Mouse (Mus musculus) limb, embryonic 15.5 days (tissue): ENCODE data around the gene Bex1. TPM values are rescaled to one million over a fixed set of nuclear protein-coding genes. Genes with fewer than 3 reads are reported as not detected.
A peak's percentile ranks its signal among the peaks of the same experiment; 100 is the strongest.

Experiments used
- ATAC-seq: fragments of 200-750 bp; cut with Nextera tagmentation; 2 replicates; pipeline ENCODE4 v1.8.0; 2017; ENCODE audit warnings: low read depth, moderate TSS enrichment; ENCODE audit not compliant: insufficient number of reproducible peaks, low FRiP score, low TSS enrichment
- H3K27ac ChIP-seq: fragments of 300-500 bp; sonication (generic); 2 replicates; pipeline ENCODE4 v1.5.1; 2015; ENCODE audit warnings: moderate library complexity, mild to moderate bottlenecking, inconsistent platforms
- H3K27me3 ChIP-seq: fragments of 300-500 bp; sonication (generic); 2 replicates; pipeline ENCODE4 v1.6.1; 2015; ENCODE audit warnings: inconsistent platforms
- H3K36me3 ChIP-seq: fragments of 300-500 bp; sonication (generic); 2 replicates; pipeline ENCODE4 v1.6.1; 2015; ENCODE audit warnings: inconsistent platforms
- H3K4me1 ChIP-seq: fragments of 300-500 bp; sonication (generic); 2 replicates; pipeline ENCODE4 v1.6.1; 2015; ENCODE audit warnings: inconsistent platforms
- H3K4me2 ChIP-seq: fragments of 300-500 bp; sonication (generic); 2 replicates; pipeline ENCODE4 v1.6.1; 2015; ENCODE audit warnings: mild to moderate bottlenecking, inconsistent platforms
- H3K4me3 ChIP-seq: fragments of 300-500 bp; sonication (generic); 2 replicates; pipeline ENCODE4 v1.5.1; 2015; ENCODE audit warnings: mild to moderate bottlenecking, inconsistent platforms
- H3K9ac ChIP-seq: fragments of 300-500 bp; sonication (generic); 2 replicates; pipeline ENCODE4 v1.6.1; 2015; ENCODE audit warnings: inconsistent platforms
- H3K9me3 ChIP-seq: fragments of 300-500 bp; sonication (generic); 2 replicates; pipeline ENCODE4 v1.6.1; 2016; ENCODE audit warnings: inconsistent platforms
- WGBS: fragments of 180-500 bp; shearing (Covaris S2); methylation state at CpG from one replicate; pipeline ENCODE4 v1.1.7; 2015; 5-methylcytosine and 5-hydroxymethylcytosine counted together
- microRNA-seq: library from miRNA; unstranded; fragments of <30 nt; microRNA quantifications from one replicate; pipeline ENCODE4, GENCODE M21; 2016
- polyA plus RNA-seq: library from polyadenylated mRNA; unstranded; fragments of >200 nt; fragmentation: Nextera tagmentation; extraction: Ambion mirVana; gene quantifications from 2 replicates; pipeline ENCODE4 v1.2.1, GENCODE M21; 2015

Gene Bex1
- polyA plus RNA-seq, 1 experiment from 2014 or later, result 79.3 TPM

DNA sequence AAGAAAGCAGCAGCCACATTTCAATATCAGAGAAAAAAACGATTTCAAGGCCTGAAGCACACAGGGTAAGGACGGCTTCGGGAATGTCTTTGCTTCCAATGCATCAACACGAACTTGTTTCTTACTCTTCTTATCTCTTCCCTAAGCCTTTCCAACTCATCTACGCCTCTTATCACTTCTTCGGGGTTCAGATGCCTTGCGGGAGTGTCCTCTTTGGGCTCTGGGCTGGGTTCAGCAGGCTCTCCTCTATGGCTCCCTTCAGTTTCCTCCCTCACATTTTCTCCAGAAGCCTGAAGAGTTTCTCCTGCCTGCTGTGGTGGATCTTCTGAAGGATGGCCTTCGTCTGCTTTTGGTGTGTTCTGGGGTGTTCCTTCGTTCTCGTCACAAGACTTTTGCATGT lies 44.7 kb downstream of the Bex1 start:
- 65% methylated on average over 10 of the region's 10 CpGs for WGBS
- H3K4me3 ChIP-seq, result peak overlapping the region; percentile 52
- H3K4me2 ChIP-seq, result peak overlapping the region; percentile 41
- 0 out of 2 replicates have a peak, but pooled peaks cover 2% of the 10 kb centered on the region for H3K4me1 ChIP-seq
- no peak overlapping the region for H3K9ac ChIP-seq
- H3K27me3 ChIP-seq, result 0 out of 2 replicates have a peak, but pooled peaks cover 4% of the 10 kb centered on the region
- H3K9me3 ChIP-seq, result no peaks in the 10 kb centered on the region
- H3K27ac ChIP-seq, result 0 out of 2 replicates have a peak overlapping the region, but pooled peaks have one; percentile 17
- H3K36me3 ChIP-seq, result no peaks in the 10 kb centered on the region
- no peak for ATAC-seq

Small RNA genes lying within 50 kb of the gene (microRNA-seq; reads per million reads assigned to microRNA genes)
- not detected for gene Mir6383

Other genes with a start within 250 kb of the Bex1 start
- 52.1 and 54.1 TPM in 2 replicates for gene Arxes2, start 221.7 kb downstream of the Bex1 start, polyA plus RNA-seq
- gene Arxes1, start 182.1 kb downstream of the Bex1 start, polyA plus RNA-seq, result 25.9 and 27.6 TPM in 2 replicates
- gene Bex2, start 147.3 kb downstream of the Bex1 start, polyA plus RNA-seq, result 51.8 and 52.5 TPM in 2 replicates
- gene Nxf3, start 130.3 kb downstream of the Bex1 start, polyA plus RNA-seq, result not detected in 2 replicates
- gene Bex4, start 76.5 kb downstream of the Bex1 start, polyA plus RNA-seq, result 24.5 and 32.2 TPM in 2 replicates
- 206 and 225 TPM in 2 replicates for gene Tceal8, start 43.2 kb downstream of the Bex1 start, polyA plus RNA-seq
- 10.2 and 13.7 TPM in 2 replicates for gene Tceal5, start 11.6 kb downstream of the Bex1 start, polyA plus RNA-seq
- 99.1 and 272 TPM in 2 replicates for gene Tceal7, start 734 bp downstream of the Bex1 start, polyA plus RNA-seq
- gene Tceal9, start 29.6 kb upstream of the Bex1 start, polyA plus RNA-seq, result 545 and 573 TPM in 2 replicates
- 355 and 365 TPM in 2 replicates for gene Bex3, start 54.7 kb upstream of the Bex1 start, polyA plus RNA-seq